Mouse (Mus musculus): Measurements from ENCODE around the gene Scand1. TPM values are rescaled to one million over a fixed set of nuclear protein-coding genes. Genes with fewer than 3 reads are reported as not detected.
A peak's percentile ranks its signal among the peaks of the same experiment; 100 is the strongest.

Scand1 gene
- polyA plus RNA-seq (2016; fragmentation: Nextera tagmentation; extraction: Ambion mirVana) = 119 and 122 TPM in 2 replicates

- peak within 1 kb of the TSS; percentile 83 for H3K4me2 ChIP-seq (replicated peaks)
- H3K27me3 ChIP-seq = no peaks in the 10 kb centered on the region
- no peaks in the 10 kb centered on the region for H3K9me3 ChIP-seq
- H3K4me3 ChIP-seq = peak within 1 kb of the TSS; percentile 92
- under 1% methylated on average over 49 of the region's 49 CpGs for WGBS
- peak within 1 kb of the TSS; percentile 94 for H3K9ac ChIP-seq (replicated peaks)
- peak within 1 kb of the TSS; percentile 98 for H3K27ac ChIP-seq (replicated peaks)
- ATAC-seq (ENCODE audit: low FRiP score, low read depth) = peak; percentile 95
- peaks cover 19% of the 10 kb centered on the region; the same call in 1 of the 2 replicates for H3K36me3 ChIP-seq
- H3K4me1 ChIP-seq = peaks cover 10% of the 10 kb centered on the region; the same call in 1 of the 2 replicates
Measured at GRCm38 (mm10) chr2:156312297-156312897, at the start of gene Scand1, which contains the start of gene Cnbd2. Scand1 (minus strand) TSS chr2:156312704. Cnbd2 (plus strand) TSS chr2:156312299.

- H3K27ac ChIP-seq (replicated peaks) = no peak overlapping the region
- no peaks in the 10 kb centered on the region for H3K36me3 ChIP-seq
- no peak overlapping the region for H3K4me3 ChIP-seq
- no peaks in the 10 kb centered on the region for H3K9me3 ChIP-seq
- H3K9ac ChIP-seq (replicated peaks) = no peak overlapping the region
- 70% methylated on average over 7 of the region's 7 CpGs for WGBS
- H3K27me3 ChIP-seq = no peaks in the 10 kb centered on the region
- no peak overlapping the region for H3K4me2 ChIP-seq (replicated peaks)
- H3K4me1 ChIP-seq = peaks cover 3% of the 10 kb centered on the region; the same call in 1 of the 2 replicates
- ATAC-seq (ENCODE audit: low FRiP score, low read depth) = no peak
Measured at GRCm38 (mm10) chr2:156356031-156356430, 43.5 kb upstream of the Scand1 start.

- 58% methylated on average over 7 of the region's 7 CpGs for WGBS
- no peaks in the 10 kb centered on the region for H3K36me3 ChIP-seq
Measured at GRCm38 (mm10) chr2:156353265-156353692, 40.8 kb upstream of the Scand1 start.

GRCm38 (mm10) chr2:156352413-156353165 is 40.1 kb upstream of the Scand1 start:
- Histone ChIP-seq H3K9me3 (no peaks in the 10 kb centered on the region), H3K9ac (replicated peaks) (no peak overlapping the region), H3K4me1 (peaks cover 3% of the 10 kb centered on the region; the same call in 1 of the 2 replicates), H3K27me3 (no peaks in the 10 kb centered on the region), H3K4me3 (no peak overlapping the region), H3K4me2 (replicated peaks) (no peak overlapping the region), H3K36me3 (no peaks in the 10 kb centered on the region), H3K27ac (replicated peaks) (no peak overlapping the region)
- ATAC-seq (ENCODE audit: low FRiP score, low read depth) = no peak
- 77% methylated on average over 8 of the region's 8 CpGs for WGBS

More at GRCm38 (mm10) chr2:156353265-156353692, 40.8 kb upstream of the Scand1 start:
- Histone ChIP-seq H3K27me3 (no peaks in the 10 kb centered on the region), H3K27ac (replicated peaks) (no peak overlapping the region), H3K9ac (replicated peaks) (no peak overlapping the region), H3K4me3 (no peak overlapping the region), H3K4me2 (replicated peaks) (no peak overlapping the region), H3K4me1 (peaks cover 3% of the 10 kb centered on the region; the same call in 1 of the 2 replicates), H3K9me3 (no peaks in the 10 kb centered on the region)
- ATAC-seq (ENCODE audit: low FRiP score, low read depth) = no peak

- H3K9me3 ChIP-seq = no peaks in the 10 kb centered on the region
- no peak overlapping the region for H3K27ac ChIP-seq (replicated peaks)
- no peak overlapping the region for H3K4me2 ChIP-seq (replicated peaks)
- ATAC-seq (ENCODE audit: low FRiP score, low read depth) = no peak
- no peaks in the 10 kb centered on the region for H3K36me3 ChIP-seq
- no peak overlapping the region for H3K4me3 ChIP-seq
- peaks cover 3% of the 10 kb centered on the region; the same call in 1 of the 2 replicates for H3K4me1 ChIP-seq
- WGBS = 83% methylated on average over 7 of the region's 7 CpGs
- H3K9ac ChIP-seq (replicated peaks) = no peak overlapping the region
- H3K27me3 ChIP-seq = no peaks in the 10 kb centered on the region
Measured at GRCm38 (mm10) chr2:156351243-156351642, 38.7 kb upstream of the Scand1 start.

- H3K4me1 ChIP-seq = peaks cover 8% of the 10 kb centered on the region; the same call in 1 of the 2 replicates
- no peak for ATAC-seq (ENCODE audit: low FRiP score, low read depth)
- WGBS = 86% methylated on average over 4 of the region's 4 CpGs
- no peak overlapping the region for H3K9ac ChIP-seq (replicated peaks)
- no peak overlapping the region for H3K4me3 ChIP-seq
- no peaks in the 10 kb centered on the region for H3K36me3 ChIP-seq
- H3K4me2 ChIP-seq (replicated peaks) = no peak overlapping the region
- H3K9me3 ChIP-seq = no peaks in the 10 kb centered on the region
- H3K27me3 ChIP-seq = no peaks in the 10 kb centered on the region
- no peak overlapping the region for H3K27ac ChIP-seq (replicated peaks)
Measured at GRCm38 (mm10) chr2:156349286-156349848, 36.9 kb upstream of the Scand1 start.

GRCm38 (mm10) chr2:156348812-156349211 is 36.3 kb upstream of the Scand1 start:
- Histone ChIP-seq H3K9me3 (no peaks in the 10 kb centered on the region), H3K4me2 (replicated peaks) (no peak overlapping the region), H3K9ac (replicated peaks) (no peak overlapping the region), H3K4me3 (no peak overlapping the region), H3K27me3 (no peaks in the 10 kb centered on the region), H3K36me3 (no peaks in the 10 kb centered on the region), H3K4me1 (peaks cover 8% of the 10 kb centered on the region; the same call in 1 of the 2 replicates), H3K27ac (replicated peaks) (no peak overlapping the region)
- no peak for ATAC-seq (ENCODE audit: low FRiP score, low read depth)
- WGBS = 87% methylated on average over 4 of the region's 4 CpGs

GRCm38 (mm10) chr2:156344775-156345532 is 32.5 kb upstream of the Scand1 start:
- H3K4me1 ChIP-seq = 0 out of 2 replicates have a peak, but pooled peaks cover 5% of the 10 kb centered on the region
- no peaks in the 10 kb centered on the region for H3K36me3 ChIP-seq
- H3K4me2 ChIP-seq (replicated peaks) = no peak overlapping the region
- no peak overlapping the region for H3K27ac ChIP-seq (replicated peaks)
- WGBS = 55% methylated on average over 12 of the region's 12 CpGs
- no peaks in the 10 kb centered on the region for H3K27me3 ChIP-seq
- H3K9ac ChIP-seq (replicated peaks) = peak overlapping the region; percentile 11; the same call in 1 of the 2 replicates
- H3K9me3 ChIP-seq = no peaks in the 10 kb centered on the region
- no peak for ATAC-seq (ENCODE audit: low FRiP score, low read depth)
- H3K4me3 ChIP-seq = no peak overlapping the region

GRCm38 (mm10) chr2:156340078-156340477 is 27.6 kb upstream of the Scand1 start:
- Histone ChIP-seq H3K4me1 (0 out of 2 replicates have a peak, but pooled peaks cover 5% of the 10 kb centered on the region), H3K27me3 (no peaks in the 10 kb centered on the region), H3K9ac (replicated peaks) (no peak overlapping the region), H3K36me3 (no peaks in the 10 kb centered on the region), H3K4me3 (no peak overlapping the region), H3K27ac (replicated peaks) (no peak overlapping the region), H3K4me2 (replicated peaks) (no peak overlapping the region), H3K9me3 (no peaks in the 10 kb centered on the region)
- ATAC-seq (ENCODE audit: low FRiP score, low read depth) = no peak
- 91% methylated on average over 4 of the region's 4 CpGs for WGBS

- no peaks in the 10 kb centered on the region for H3K9me3 ChIP-seq
- no peak overlapping the region for H3K4me2 ChIP-seq (replicated peaks)
- no peak overlapping the region for H3K27ac ChIP-seq (replicated peaks)
- no peak for ATAC-seq (ENCODE audit: low FRiP score, low read depth)
- H3K27me3 ChIP-seq = no peaks in the 10 kb centered on the region
- H3K36me3 ChIP-seq = no peaks in the 10 kb centered on the region
- no peak overlapping the region for H3K9ac ChIP-seq (replicated peaks)
- no peaks in the 10 kb centered on the region for H3K4me1 ChIP-seq
- H3K4me3 ChIP-seq = no peak overlapping the region
- 87% methylated on average over 7 of the region's 7 CpGs for WGBS
Measured at GRCm38 (mm10) chr2:156331446-156331965, 19.0 kb upstream of the Scand1 start.

- no peaks in the 10 kb centered on the region for H3K9me3 ChIP-seq
- no peak overlapping the region for H3K4me3 ChIP-seq
- no peak overlapping the region for H3K4me2 ChIP-seq (replicated peaks)
- no peak overlapping the region for H3K9ac ChIP-seq (replicated peaks)
- no peaks in the 10 kb centered on the region for H3K27me3 ChIP-seq
- H3K36me3 ChIP-seq = no peaks in the 10 kb centered on the region
- no peaks in the 10 kb centered on the region for H3K4me1 ChIP-seq
- no peak for ATAC-seq (ENCODE audit: low FRiP score, low read depth)
- no peak overlapping the region for H3K27ac ChIP-seq (replicated peaks)
- 77% methylated on average over 1 of the region's 1 CpGs for WGBS
Measured at GRCm38 (mm10) chr2:156330681-156331080, 18.2 kb upstream of the Scand1 start.

Measured in midbrain, embryonic 12.5 days (tissue).